Mouse (Mus musculus) megakaryocyte, embryonic 14.5 days (primary cell): ENCODE measurements around the gene Mapk1.

ENCODE experiments used
- FLI1 ChIP-seq: IDR thresholded peaks from 2 replicates; pipeline ENCODE4 v1.6.1; 2012; ENCODE audit warnings: low read length, inconsistent platforms, mixed read lengths
- GATA1 ChIP-seq: IDR thresholded peaks from 3 replicates; pipeline ENCODE4 v1.6.1; 2012; ENCODE audit warnings: mixed read lengths, low read length, inconsistent platforms, borderline replicate concordance

- no peak for TF ChIP-seq GATA1
- no peak for TF ChIP-seq FLI1
These were observed 66.7 kb downstream of the Mapk1 start for GRCm38 (mm10) chr16:17049886-17050285.
